Mouse (Mus musculus) urinary bladder, postnatal 4 days (tissue): ENCODE measurements at regions not wholly inside any gene's neighbourhood (a gene's known extent, or its start where the extent isn't known, plus 50 kb on each side); places are given as distances from the start of the nearest gene placed in this dataset.

ENCODE experiments used
- DNase-seq, 2 experiments: peaks; one replicate each; pipeline ENCODE4 v3.0.0; 2021 to 2022; ENCODE audit warnings: low spot score in 2 of 2

DNA sequence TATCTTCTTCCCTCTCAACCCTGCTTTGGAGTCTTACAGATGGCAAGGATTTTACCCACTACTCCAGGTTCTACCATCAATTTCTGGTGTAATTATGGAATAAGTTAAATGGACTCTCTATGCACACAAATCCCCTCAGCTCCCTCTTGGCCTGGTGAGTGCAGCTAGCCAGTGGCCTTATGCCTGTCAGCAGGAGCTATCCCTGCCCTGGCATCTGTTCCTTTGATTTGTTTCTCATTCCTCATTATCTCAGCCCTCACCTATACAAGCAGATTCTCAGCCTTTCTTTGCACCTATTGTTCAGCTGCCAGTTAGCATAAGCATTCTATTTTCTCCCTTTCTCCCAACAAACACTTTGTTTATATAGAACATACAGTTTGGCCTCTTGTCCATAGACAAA lies 150.3 kb downstream of the Rnf152 start:
- no peak for DNase-seq

DNA sequence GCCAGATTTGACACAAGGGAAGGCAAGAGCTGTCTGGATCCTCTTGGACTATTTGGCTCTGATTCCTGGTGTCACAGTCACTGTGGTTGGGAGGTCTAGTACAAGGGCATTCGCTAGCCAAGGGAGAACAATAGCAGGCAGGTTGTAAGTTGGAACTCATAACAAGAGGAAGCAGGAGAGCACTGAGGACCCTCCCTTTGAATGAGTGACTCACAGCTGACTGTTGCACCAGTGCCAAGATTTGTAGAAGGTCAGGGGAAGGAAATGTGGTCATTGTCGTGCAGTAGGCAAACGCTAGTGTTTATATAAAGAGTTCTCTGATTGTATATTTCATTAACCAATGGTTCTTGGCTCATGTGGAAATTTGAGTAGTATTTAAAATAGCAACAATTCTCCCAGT lies 157.2 kb downstream of the Rnf152 start:
- DNase-seq, result no peak

DNA sequence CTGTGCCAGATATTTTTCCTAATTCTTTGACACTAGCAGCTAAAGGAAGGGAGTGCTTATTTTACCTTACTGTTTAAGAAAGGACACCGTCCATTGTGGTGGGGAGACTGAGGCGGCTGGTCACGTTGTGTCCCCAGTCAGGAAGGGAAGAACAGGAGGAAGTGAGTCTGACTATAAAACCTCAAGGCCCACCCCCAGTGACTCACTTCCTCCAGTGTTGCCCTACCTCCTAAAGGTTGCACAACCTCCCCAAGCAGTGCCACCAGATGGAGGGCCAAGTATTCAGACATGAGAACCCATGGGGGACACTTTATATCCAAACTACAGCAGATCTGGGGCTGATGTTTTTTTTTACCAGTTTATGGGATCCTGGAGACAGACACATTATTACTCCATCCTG lies 165.4 kb downstream of the Rnf152 start:
- DNase-seq, result no peak

DNA sequence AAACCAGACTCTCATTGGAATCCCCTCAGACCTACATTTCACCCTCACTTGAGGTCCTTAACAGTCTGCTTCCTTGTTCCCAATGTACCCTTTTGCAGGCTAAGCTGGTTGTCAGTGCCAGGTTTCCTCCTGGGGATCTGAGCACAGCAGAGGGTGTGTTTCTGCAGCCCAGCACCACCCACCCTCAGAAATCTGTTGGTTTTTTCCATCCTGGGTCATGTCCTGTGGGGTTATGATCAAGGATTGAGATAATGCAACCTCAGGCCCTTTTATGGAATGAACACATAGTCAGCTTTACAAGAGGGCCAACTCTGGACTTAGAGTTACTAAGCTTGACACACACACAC lies 167.6 kb downstream of the Rnf152 start:
- DNase-seq, result no peak

DNA sequence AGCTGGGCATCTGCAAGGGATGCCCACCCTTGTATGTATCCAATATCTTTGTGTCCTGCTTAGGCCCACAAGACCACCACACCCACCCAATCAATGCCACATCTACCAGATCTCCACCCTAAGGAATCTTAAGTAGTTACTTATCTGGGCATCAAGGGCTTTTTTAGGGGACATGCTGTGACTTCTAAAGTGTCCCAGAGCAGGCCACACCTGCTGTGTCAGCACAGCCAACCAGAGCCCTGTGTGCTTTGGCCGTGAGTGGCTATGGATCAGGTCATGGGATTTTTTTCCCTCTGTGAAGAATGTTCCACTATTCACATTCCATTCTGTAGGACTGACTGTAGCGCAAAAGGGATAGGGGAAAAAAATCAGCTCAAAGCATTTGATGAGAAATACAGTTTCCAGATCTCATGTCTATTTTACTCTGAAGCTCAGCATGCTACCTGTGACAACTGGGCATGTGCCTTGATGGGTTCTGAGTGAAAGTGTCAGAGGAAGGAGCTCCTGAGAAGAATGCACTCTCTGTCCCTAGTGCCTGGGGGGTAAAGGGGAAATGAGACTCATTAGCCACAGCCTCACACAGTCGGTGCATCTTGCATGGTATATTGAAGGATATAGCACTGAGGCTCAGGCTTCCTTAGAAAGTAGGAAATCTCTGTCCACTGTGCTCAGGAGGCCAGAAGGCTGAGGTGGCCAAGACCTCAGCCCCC lies 168.1 kb downstream of the Rnf152 start:
- DNase-seq, result no peak

DNA sequence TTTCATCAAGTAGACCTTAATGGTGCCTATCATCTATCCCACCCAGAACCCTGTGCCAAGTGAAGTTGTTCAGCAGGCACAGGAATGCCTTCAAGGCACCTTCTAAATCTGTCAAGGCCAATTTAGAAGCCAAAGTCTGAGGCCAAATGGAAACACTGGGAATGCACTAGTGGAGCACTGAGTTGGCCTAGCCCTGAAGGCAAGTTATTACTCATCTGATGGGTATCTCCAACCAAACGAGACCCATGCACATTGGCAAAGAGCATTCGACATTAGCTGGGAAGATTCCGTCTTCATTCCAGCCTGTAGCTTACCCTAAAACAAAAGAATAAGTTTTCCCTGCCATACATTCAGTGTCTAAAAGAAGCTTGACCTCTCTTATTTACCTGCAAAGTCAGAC lies 172.0 kb downstream of the Rnf152 start:
- DNase-seq, result no peak

DNA sequence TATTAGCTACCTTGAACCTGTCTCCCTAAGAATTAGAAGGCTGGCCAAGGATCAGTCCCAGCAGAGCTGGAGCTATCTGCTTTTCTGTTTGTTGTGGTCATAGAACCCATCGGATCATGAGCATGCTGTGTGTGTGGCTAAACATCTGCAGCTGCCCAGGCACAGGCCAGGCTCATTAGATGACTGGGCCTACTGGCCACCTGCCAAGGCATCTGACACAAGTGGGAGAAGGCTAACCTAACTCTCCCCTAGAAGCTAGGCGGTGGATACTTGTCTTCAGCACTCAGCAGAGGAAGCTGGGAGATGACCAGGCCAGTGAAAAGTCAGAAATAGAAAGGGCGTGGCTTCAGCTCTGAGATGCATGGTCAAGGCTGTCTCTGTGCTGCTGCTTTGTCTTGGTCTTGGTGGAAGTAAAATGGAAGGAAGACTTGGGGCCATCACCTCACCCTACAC lies 177.1 kb downstream of the Rnf152 start:
- peak; percentile 60 to 67 for DNase-seq

DNA sequence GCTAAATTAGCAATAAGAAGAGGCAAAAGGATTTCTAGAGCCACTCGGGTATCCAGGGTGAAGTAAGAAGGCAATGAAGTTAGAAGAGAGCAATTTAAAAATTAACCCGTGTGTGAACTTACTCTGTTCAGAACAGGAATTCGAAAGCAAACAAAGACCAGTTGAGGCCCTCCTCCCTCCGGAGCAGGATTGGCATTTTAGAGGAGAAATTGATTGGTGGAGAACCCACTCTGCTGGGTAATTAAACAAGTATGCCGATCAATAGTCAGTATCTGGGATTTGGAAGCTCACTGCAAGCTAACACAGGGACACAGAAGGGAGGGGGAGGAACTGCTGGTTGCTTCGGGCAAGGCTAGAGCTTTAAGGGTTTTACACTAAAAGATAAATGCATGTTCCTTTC lies 177.7 kb downstream of the Rnf152 start:
- no peak for DNase-seq

DNA sequence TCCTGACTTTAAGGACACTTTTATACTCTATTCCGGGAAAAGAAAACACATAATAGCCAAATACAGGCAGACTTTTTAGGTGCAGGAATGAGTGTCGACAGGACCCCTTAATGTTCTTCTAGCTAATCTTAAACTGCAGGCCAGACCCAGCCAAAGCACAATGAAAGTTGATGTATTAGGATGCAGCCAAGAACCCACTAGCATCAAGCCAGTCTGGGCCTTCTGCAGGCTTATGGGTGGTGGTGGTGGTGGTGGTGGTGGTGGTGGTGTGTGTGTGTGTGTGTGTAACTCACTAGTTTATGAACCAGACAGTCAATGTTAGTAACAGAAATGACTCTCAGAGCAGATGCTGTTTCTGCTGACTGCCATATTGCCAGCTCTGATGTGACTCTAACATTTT lies 178.6 kb downstream of the Rnf152 start:
- DNase-seq, result no peak

DNA sequence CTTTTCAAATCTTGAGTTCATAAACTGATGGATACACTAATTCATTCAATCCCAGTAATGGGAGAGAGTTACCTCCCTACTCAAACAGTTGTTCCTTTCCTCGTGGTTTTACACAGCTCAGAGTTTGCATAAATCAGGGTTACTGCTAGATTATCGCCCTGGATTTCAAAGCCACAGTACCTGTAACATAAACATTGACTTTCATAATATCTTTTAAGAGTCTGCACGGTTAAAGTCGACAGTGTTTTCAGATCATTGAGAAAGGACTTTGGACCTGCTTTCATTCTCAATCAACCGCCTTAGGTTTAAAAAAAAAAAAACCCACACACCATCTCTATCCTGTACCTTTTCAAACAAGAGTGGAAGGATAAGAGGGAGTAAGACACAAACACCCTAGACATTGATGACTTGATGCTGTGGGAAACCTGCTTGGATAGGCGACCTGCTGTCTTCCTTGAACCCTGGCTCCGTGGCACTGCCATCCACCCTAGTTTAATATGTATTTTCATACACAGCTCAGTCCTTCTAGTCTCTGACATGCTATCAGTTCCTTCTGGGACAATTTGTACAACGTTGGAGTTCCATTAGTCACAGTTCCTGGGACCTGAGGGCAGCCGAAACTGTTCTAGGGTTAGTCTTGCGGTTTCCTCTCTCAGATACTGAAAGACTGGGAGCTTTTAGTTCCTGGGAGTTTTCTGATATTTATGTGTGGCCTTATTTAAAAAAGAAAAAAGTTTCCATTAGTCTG lies 179.3 kb downstream of the Rnf152 start:
- DNase-seq, result no peak

DNA sequence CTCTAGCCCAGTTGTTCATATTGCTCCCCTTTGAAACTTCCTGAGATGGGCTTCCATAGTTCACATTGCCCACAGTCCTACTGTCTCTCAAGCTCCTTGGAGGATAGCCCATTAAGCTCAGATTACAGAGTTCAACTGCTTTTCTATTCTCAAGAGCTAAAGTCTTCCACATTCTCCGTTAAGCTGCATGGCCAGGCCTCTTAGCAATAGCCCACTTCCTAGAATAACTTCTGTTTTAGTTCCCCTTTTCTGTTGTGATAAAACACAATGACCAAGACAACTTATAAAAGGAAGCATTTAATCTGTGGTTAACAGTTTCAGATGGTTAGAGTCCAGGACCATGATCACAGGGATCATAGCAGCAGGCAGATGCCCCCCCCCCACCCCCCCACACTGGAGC lies 185.5 kb downstream of the Rnf152 start:
- no peak for DNase-seq

DNA sequence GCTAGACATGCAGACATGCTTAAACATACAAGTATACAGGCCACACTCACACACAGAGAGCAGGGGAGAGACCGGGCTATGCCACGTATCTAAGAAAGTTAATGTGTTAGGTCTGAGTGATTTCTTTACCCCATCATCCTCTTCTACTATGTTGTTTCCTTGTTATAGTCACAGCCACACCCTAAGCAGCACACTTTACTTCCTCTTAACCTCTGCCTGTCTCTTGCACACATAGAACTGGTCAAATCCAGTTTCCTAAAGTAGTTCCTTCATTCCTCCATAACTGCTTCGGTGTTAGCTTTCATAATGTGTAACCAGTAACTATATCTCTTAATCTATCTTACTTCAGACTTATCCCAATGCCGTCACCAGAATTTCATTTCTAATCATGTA lies 186.4 kb downstream of the Rnf152 start:
- DNase-seq, result no peak

DNA sequence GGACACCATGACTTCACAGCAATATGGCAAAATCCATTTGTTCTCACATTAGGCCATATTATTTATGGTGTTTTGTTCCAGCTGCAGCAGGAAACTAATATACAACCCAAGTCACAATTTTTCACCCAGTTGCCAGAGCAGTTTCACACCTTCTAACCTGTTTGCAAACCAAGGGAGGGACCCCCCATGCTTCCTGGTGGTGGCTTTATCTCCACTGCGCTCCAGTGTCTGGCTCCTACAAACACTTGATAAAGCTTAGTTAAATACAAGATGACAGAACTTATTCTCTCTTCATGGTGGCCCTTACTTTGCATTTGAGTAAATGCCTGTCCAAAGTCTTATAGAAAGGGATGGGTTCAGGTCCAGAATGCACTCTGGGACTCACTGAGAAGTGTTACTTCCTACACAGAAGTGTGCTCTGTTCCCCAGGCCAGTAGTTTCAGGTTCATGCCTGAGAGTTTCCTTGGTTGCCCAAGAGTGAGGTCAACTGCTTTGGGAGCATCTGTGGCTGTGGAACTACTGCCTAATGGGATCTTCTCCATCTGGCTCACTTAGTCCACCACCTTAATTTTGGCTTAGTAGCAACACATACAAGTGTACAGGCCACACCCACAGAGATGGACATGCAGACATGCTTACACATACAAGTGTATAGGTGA lies 186.9 kb downstream of the Rnf152 start:
- no peak for DNase-seq

DNA sequence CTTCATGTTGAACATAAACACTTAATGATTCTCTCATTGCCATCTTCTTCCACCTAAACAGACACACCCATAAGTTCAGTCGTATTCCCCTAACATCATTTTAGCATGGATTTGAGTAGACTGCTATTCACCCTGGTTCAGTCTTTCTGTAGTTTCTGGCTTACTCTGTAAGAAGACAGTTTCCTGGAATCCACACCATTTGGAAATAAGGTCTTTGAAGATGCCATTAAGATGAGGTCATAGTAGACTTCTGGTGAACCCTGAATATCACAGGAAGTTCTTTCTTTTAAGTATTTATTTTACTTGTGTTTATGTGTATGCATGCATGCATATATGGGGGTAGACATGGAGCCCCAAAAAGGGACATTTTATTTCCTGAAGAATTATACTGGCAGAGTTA lies 187.7 kb downstream of the Rnf152 start:
- DNase-seq, result no peak

DNA sequence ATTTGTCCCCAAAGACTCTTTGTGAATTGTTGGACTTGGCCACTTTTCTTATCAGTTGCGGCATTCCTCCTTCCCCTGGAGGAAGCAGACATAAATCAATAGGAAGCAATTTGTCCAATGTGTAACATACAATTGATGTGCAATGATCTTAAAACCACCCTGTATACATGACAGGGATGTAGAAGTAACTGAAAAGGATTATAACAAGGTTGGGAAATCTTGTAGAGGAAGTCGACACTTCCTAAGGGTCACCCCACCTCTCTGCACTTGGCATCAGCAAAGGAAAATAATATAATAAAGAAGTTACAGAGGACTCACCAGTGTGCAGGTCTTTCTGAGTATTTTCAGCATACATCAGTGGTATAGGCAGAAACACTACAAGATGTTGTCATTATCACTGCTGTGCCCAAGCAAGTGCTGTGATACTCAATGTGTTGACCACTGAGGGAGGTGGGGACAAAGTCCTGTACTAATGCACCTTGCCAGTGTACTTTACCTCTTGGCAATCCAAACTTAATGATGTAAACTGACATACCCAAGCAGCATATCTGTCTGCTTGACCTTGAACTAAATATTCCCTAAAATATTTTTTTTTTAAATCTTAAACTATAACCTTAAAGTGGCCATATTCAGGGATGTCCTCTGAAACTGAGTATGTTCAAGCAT lies 198.9 kb downstream of the Rnf152 start:
- no peak for DNase-seq

DNA sequence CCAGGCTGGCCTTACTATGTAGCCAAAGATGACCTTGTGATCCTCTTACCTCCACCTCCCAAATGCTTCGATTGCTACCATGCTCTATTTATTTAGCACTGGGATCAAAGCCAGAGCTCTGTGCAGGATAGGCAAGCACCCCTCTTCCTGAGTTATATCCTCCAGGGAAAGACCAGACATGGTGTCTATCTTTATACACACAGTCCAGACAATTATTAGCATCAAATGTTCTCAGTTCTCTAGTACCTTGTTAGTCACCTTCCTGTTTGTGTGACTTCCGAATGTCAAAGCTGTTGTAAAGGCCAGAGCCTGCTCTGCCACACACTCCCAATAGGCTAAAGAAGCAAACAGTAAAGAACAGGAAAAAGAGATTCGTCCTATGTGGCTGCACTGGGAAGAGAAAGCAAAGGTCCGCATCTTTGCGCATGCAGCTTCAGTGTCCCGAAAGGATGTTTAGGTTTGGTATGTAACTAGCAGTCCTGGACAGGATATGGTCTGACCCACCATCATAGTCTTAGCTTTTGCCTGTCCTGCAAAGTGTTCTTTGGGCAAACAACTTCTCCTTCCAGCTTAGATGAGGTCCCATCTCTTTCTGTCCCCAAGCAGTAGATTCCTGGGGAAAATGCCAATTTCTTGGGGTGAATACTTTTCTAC lies 204.2 kb downstream of the Rnf152 start:
- DNase-seq, result no peak

DNA sequence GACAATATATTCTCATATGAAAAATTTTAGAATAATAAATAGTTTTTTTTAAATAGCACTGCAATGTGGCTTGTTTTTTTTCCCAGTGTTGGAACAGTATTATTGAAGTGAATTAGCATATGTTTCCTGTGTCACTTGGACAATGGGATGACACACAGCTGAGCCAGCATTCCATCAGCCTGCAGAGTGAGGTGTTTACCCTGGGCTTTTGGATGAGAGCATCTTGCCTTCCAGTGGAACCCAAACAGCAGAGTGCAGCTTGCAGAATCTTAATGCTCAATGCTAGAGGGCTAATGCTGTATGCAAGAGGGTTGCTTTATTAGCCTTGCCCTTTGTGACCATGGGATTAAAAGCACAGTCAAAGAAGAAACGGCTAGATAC lies 205.1 kb downstream of the Rnf152 start:
- DNase-seq, result no peak

DNA sequence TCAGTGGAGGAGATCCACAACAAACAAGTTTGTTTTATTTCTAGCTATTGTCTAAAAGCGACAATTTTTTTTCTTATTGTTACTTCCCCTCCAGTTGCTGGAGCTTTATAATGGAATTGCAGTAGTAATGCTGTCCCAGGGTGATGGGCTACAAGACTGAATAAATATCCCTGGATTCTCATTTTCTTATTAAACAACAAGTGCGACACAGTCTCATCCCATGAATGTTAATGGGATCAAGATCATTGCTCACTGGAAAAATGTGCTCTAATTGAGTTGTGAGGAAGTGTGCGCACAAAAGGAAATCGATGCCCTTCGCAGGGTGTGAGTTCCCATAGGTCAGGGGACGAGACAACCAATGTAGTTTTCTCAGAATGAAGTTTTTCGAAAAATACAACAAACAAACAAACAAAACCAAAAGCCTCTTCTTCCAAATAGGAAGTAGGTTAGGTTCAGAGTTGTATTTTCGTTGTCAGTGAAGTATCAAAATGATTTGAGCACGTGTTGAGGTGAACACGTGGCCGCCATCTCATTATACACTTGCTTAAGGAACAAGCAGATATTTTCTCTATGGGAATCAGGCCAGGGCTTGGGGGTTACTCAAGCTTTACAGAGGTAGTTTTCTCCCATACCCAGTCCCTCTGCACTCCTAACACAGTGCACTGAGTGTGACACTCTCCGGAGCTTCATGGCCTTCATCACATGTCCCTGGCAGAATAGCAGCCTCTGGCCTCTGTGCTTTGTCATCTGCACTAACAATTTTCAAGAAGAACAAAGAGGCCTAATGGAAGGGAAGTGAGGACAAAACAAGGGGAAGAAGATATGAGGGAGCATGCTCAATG lies 205.7 kb downstream of the Rnf152 start:
- no peak for DNase-seq

DNA sequence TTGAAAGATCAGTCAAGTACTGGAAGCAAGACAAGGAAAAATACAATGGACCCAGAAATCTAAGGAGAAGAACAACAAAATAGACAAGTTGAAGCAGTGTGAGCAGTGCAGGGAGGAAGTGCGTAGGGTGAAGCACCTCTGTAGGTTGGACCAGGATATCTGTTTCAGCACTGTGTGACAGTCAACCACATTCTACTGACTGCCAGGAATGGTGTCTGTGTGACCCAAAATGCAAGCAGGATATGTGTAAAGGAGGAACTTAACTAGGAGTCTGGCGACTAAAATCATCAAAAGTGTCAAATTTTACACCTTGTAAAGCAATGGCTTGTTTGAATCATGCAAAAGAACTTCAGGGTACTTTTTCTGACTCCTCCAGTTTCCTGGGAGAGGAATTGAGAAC lies 207.7 kb downstream of the Rnf152 start:
- no peak for DNase-seq

DNA sequence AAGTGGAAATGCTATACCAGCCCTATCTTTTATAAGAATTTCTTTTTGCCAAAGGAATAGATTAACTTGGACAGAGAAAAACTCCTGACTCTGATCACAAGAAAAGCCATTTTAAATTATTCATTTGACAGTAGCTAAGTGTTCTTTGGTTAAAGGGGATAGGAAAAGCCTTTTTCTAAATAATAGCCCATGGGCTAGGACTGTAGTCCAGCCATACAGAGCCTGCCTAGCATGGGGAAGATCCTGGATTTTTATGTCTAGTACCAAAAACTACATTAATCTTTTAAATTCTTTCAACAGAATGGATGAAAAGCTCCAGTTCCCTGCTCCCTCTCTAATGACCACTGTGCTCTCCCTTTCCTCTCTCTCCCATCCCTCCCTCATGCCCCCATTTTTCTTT lies 208.5 kb downstream of the Rnf152 start:
- no peak for DNase-seq

DNA sequence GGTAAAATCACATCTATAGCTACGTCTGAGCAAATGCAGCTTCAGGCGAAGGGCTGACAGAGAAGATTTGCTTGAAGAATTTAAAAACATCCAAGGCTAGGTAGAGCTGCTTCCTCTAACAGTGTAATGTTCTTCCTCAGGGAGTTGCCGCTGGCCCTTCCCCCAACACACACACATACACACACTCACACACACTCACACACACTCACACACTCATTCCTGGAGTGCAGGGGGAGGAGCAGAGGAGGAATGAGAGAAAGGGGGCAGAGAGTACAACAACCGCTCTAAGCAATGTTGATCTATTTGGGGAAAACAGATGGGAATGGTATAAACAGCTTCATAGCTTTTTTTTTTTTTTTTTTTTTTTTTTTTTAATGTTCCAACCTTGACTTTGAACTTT lies 232.6 kb downstream of the Rnf152 start:
- no peak for DNase-seq
